30 mouse cellular contexts compared by ENCODE assay signal in genomic region chr5:64621386-64621785, GRCm38 (mm10).
"Had no signal": no experiment of that assay in that cellular context is flagged by ENCODE, and none has a peak within 500 bp of the region (broad histone marks: within the 10 kb centered on the region; RNA-seq: fewer than 3 reads in every experiment).

No protein-coding gene starts in this region.

- H3K9me3 ChIP-seq: heart, embryonic 12.5 days; heart, embryonic 13.5 days; heart, embryonic 15.5 days; hindbrain, embryonic 10.5 days; hindbrain, embryonic 12.5 days; hindbrain, embryonic 13.5 days; hindbrain, embryonic 15.5 days; intestine, embryonic 15.5 days; kidney, embryonic 15.5 days had no signal

- H3K36me3 ChIP-seq: heart, embryonic 12.5 days; heart, embryonic 13.5 days; heart, embryonic 15.5 days; hindbrain, embryonic 10.5 days; hindbrain, embryonic 12.5 days; hindbrain, embryonic 13.5 days; hindbrain, embryonic 15.5 days; intestine, embryonic 15.5 days; kidney, embryonic 15.5 days had no signal

- H3K4me2 ChIP-seq: heart, embryonic 12.5 days; heart, embryonic 13.5 days; heart, embryonic 15.5 days; hindbrain, embryonic 12.5 days; hindbrain, embryonic 13.5 days; hindbrain, embryonic 14.5 days; hindbrain, embryonic 15.5 days; intestine, embryonic 15.5 days; kidney, embryonic 15.5 days had no signal

- H3K27ac ChIP-seq: heart, embryonic 13.5 days; heart, embryonic 15.5 days; hindbrain, embryonic 12.5 days; hindbrain, embryonic 13.5 days; hindbrain, embryonic 14.5 days; hindbrain, embryonic 15.5 days; hindbrain, postnatal 0 days; intestine, embryonic 15.5 days; kidney, embryonic 15.5 days; kidney, postnatal 0 days; layer of hippocampus, adult 2 months; left cerebral cortex, adult 2 months had no signal

- H3K9ac ChIP-seq: heart, embryonic 12.5 days; heart, embryonic 13.5 days; heart, embryonic 15.5 days; hindbrain, embryonic 12.5 days; hindbrain, embryonic 13.5 days; hindbrain, embryonic 14.5 days; hindbrain, embryonic 15.5 days; intestine, embryonic 15.5 days; kidney, embryonic 15.5 days had no signal

- DNase-seq: heart, postnatal 10 days; heart, postnatal 14 days; heart, postnatal 36 days; heart, postnatal 4 days; kidney, adult 11 months; kidney, adult 18-20 months; kidney, adult 2 months; kidney, adult 8-10 months; kidney, adult 9 months; kidney, postnatal 10 days; kidney, postnatal 14 days; kidney, postnatal 25 days; kidney, postnatal 36 days; kidney, postnatal 4 days; layer of hippocampus, adult 9-11 months; layer of hippocampus, postnatal 36 days had no signal

- H3K27me3 ChIP-seq: heart, embryonic 15.5 days; hindbrain, embryonic 12.5 days; hindbrain, embryonic 13.5 days; hindbrain, embryonic 15.5 days; intestine, embryonic 15.5 days; kidney, embryonic 15.5 days had no signal

- H3K4me1 ChIP-seq: hindbrain, embryonic 12.5 days; hindbrain, embryonic 13.5 days; hindbrain, embryonic 15.5 days had no signal

- H3K4me3 ChIP-seq: heart, embryonic 12.5 days; heart, embryonic 13.5 days; heart, embryonic 15.5 days; hindbrain, embryonic 10.5 days; hindbrain, embryonic 12.5 days; hindbrain, embryonic 13.5 days; hindbrain, embryonic 15.5 days; intestine, embryonic 15.5 days; kidney, embryonic 15.5 days; layer of hippocampus, adult 2 months; left cerebral cortex, adult 2 months had no signal
